Mouse (Mus musculus): Measurements from ENCODE around the gene Tex11. TPM values are rescaled to one million over a fixed set of nuclear protein-coding genes. Genes with fewer than 3 reads are reported as not detected.

The Tex11 gene
- total RNA-seq, 2 experiments from 2014 or later, result 0.09 TPM; not detected in 1

GRCm38 (mm10) chrX:100814139-100814538 lies 245.3 kb downstream of the Tex11 start:
- no peak overlapping the region for H3K4me3 ChIP-seq
- TF ChIP-seq CTCF (IDR thresholded peaks at IDR 0.05), result no peak
- no peak for DNase-seq (ENCODE audit: extremely low spot score in 1 of 2, low spot score in 2 of 2)
- no peak overlapping the region for H3K27ac ChIP-seq
- intact Hi-C loops (cut with DNase I), result no loop called here

DNA sequence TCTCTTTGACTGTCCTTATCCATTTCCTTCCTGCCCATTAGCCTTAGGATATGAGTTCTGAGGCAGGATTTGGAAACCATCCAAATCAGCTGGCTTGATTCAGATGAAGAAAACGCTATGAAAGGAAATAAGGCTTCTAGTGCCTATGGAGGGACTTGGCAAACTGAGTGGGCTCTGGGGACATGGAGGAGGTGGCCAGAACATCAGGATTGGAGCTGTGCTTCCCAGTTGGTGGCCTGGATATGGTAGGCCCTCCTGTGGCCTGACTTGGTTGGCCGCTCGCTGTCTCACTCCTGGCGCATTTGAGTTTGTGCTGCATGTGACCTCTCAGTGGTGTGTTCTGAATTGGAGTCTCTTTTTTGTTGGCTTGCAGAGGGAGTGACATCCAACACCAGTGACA lies 248.3 kb downstream of the Tex11 start:
- TF ChIP-seq CTCF (IDR thresholded peaks at IDR 0.05), result no peak
- Histone ChIP-seq H3K27ac (no peak overlapping the region), H3K4me3 (no peak overlapping the region)
- no peak for DNase-seq (ENCODE audit: extremely low spot score in 1 of 2, low spot score in 2 of 2)
- intact Hi-C loops (cut with DNase I), result no loop called here

DNA sequence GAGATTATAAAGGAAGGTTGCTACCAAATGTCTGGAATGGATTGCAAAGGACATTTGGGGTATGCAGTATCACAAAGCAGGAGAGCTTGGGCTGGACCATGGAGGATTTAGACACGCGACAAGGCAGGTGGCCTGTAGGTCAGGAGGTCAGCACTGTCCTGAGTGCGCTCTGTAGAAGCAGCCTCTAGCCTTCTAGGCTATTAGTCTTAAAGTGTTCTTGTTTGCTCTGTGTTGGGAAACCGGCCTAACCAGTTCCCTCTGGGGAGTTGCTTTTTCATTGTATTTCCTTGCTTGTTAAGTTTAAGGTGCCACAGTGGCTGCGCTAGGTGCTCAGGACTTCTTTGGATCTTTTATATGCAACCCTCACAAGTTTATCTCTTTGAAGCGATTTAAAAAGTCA lies 257.4 kb downstream of the Tex11 start:
- Histone ChIP-seq H3K27ac (no peak overlapping the region), H3K4me3 (no peak overlapping the region)
- intact Hi-C loops (cut with DNase I), result no loop called here
- DNase-seq (ENCODE audit: extremely low spot score in 1 of 2, low spot score in 2 of 2), result no peak
- no peak for TF ChIP-seq CTCF (IDR thresholded peaks at IDR 0.05)

- DNase-seq (ENCODE audit: extremely low spot score in 1 of 2, low spot score in 2 of 2), result no peak
- no peak overlapping the region for H3K27ac ChIP-seq
- H3K4me3 ChIP-seq, result no peak overlapping the region
- TF ChIP-seq CTCF (IDR thresholded peaks at IDR 0.05), result no peak
- intact Hi-C loops (cut with DNase I), result no loop called here
Observed at GRCm38 (mm10) chrX:100800643-100801042, 258.8 kb downstream of the Tex11 start.

DNA sequence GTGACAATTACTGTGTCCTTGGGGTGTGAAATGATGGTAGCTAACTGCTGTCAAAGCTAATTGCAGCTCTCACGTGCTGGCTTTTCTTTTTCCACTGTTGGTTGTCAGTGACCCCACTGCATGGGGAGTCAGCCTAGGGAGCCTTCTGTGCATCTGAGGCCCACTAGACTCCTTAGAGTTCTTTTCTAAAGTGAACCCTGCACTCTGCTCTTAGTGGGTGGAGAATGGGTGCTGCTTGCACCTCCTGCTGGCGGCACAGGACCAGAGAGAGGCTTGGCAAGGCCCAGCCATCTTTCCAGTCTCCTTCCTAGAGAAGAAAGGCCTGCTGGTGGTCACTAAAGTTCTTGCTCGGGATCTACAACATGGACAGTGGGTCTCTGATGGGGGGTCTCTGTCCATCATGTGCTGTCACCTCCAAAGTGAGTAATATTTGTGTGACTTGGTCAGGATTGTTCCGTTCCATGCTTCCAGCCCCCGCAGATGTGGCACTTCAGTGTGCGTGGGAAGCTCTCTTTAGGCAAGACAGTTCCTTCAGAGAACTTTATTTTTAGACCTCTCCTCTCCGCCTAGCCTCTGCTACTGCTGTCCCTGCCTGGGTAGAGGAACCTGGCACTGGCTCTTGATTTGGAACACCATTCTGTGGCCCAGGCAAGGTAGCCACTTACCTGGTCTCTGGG lies 261.5 kb downstream of the Tex11 start:
- H3K27ac ChIP-seq, result peak overlapping the region; percentile 66
- intact Hi-C loops (cut with DNase I), result no loop called here
- no peak; the same call in 1 of the 2 replicates for TF ChIP-seq CTCF (IDR thresholded peaks at IDR 0.05)
- peak; percentile 23 to 40 for DNase-seq (ENCODE audit: extremely low spot score in 1 of 2, low spot score in 2 of 2)
- no peak overlapping the region for H3K4me3 ChIP-seq

GRCm38 (mm10) chrX:100797370-100797769 lies 262.1 kb downstream of the Tex11 start:
- DNase-seq (ENCODE audit: extremely low spot score in 1 of 2, low spot score in 2 of 2), result no peak
- intact Hi-C loops (cut with DNase I), result no loop called here
- no peak overlapping the region for H3K4me3 ChIP-seq
- H3K27ac ChIP-seq, result peak overlapping the region; percentile 66
- TF ChIP-seq CTCF (IDR thresholded peaks at IDR 0.05), result no peak

DNA sequence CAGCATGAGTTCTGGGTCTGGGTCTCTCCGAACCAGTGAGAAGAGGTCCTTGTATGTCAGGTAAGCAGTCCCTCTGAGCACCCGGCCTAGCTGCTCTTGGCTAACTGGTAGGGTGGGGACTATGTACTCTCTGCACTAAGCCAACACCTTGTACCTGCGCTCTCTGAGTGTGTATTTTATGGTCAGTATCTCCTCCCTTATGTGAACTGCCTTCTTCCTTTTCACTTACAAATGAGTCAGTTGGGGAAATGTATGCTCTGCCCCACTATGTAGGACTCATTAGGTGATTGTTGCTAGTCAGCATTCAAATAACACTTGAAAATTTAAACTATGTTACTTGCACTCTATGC lies 262.8 kb downstream of the Tex11 start:
- DNase-seq (ENCODE audit: extremely low spot score in 1 of 2, low spot score in 2 of 2), result no peak
- intact Hi-C loops (cut with DNase I), result no loop called here
- TF ChIP-seq CTCF (IDR thresholded peaks at IDR 0.05), result no peak
- Histone ChIP-seq H3K27ac (no peak overlapping the region; the same call in 1 of the 2 replicates), H3K4me3 (no peak overlapping the region)

- intact Hi-C loops (cut with DNase I), result no loop called here
- Histone ChIP-seq H3K27ac (peak overlapping the region; percentile 51), H3K4me3 (no peak overlapping the region)
- TF ChIP-seq CTCF (IDR thresholded peaks at IDR 0.05), result no peak
- no peak for DNase-seq (ENCODE audit: extremely low spot score in 1 of 2, low spot score in 2 of 2)
Observed at GRCm38 (mm10) chrX:100796041-100796740, 263.3 kb downstream of the Tex11 start.

DNA sequence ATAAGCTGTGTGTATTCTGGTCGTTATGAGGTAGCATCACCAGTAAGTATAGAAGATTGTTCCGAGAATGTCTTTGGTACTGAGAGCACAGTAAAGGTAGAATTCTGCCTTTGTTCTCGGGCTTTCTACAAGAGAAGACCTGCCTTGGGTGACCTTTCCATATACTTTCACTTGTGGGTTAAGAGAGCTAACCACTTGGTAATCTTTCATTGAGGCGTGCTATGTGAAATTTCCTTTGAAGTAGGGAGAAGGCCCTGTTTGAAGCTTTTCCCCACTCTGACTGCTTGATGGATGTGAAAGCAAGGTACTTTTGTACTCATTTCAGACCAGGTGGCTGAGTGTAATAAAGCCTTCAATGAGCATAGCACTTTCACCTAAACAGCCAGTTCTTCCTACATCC lies 270.1 kb downstream of the Tex11 start:
- TF ChIP-seq CTCF (IDR thresholded peaks at IDR 0.05), result no peak
- H3K4me3 ChIP-seq, result no peak overlapping the region
- intact Hi-C loops (cut with DNase I), result no loop called here
- no peak overlapping the region for H3K27ac ChIP-seq
- no peak for DNase-seq (ENCODE audit: extremely low spot score in 1 of 2, low spot score in 2 of 2)

Other genes with a start within 250 kb of the Tex11 start
- 1 to 10 TPM; 7.1 to 8.8 TPM for gene Slc7a3, start 26.4 kb upstream of the Tex11 start, total RNA-seq (2021)
- 10 to 100 TPM; 76.8 to 81.7 TPM for gene Snx12, start 162.9 kb upstream of the Tex11 start, total RNA-seq (2021)
- gene Foxo4, start 194.9 kb upstream of the Tex11 start, total RNA-seq (2021), result 10 to 100 TPM; 16.6 to 18.1 TPM
- not detected for gene Gm614, start 204.3 kb upstream of the Tex11 start, total RNA-seq (2021)
- gene Il2rg, start 208.6 kb upstream of the Tex11 start, total RNA-seq (2021), result 1 to 10 TPM; 1.4 to 2.0 TPM
- not detected for gene Gm20489, start 209.4 kb upstream of the Tex11 start, total RNA-seq (2021)
- gene Med12, start 214.4 kb upstream of the Tex11 start, total RNA-seq (2021), result 10 to 100 TPM; 21.8 to 25.8 TPM
- gene Nlgn3, start 239.5 kb upstream of the Tex11 start, total RNA-seq (2021), result 100 to 1,000 TPM; 159 to 160 TPM